Mouse (Mus musculus): Measurements from ENCODE around the gene Skint5. TPM values are rescaled to one million over a fixed set of nuclear protein-coding genes. Genes with fewer than 3 reads are reported as not detected.

Gene Skint5
- polyA plus RNA-seq (2017; shearing (Covaris generic)): not detected

DNA sequence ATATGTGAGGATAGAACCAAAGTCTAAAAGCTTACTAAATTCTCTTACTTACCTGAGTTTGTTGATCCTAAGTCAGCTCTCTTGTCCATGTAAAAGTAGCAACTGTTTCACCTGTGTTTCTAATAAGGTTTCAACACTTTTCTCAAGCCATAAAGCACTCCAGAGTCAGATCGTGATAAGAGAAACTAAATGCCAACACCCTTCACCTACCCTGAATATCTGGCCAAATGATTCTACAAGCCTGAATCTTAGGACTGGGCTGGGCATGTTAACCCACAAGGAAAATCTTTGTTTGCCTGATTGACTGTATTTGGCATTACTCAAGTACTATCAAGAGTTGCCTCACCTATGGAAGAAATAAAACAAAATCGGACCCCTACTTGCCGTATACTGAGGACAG is at the start of gene Skint5:
Skint5 (minus strand) TSS at position 101 of the 400 bp plus-strand sequence.

Other genes with a start within 250 kb of the Skint5 start
- not detected for gene Skint11, start 163.9 kb upstream of the Skint5 start, polyA plus RNA-seq (2017; shearing (Covaris generic))